14 mouse cellular contexts compared by ENCODE assay signal in the genomic region with DNA sequence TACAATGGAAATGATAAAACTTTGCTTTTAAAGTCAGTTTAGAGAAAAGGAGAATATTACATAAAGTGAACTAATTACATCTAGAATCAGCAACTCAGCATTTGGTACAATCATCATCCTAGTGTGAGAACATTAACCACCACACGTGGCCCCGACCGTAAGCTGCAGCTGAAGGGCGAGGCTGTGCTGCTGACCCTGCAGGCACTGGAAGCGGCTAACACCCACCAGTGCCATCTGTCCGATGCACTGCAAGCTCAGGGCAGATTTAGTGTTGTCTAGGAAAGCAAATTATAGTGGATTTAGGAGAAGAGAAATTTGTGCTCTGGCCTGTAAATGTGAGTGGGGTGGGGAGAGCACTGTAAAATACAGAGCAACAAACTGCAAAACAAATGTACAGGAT. TPM values are rescaled to one million over a fixed set of nuclear protein-coding genes. Genes with fewer than 3 reads are reported as not detected.
A peak's percentile ranks its signal among the peaks of the same experiment; 100 is the strongest.
DNase-seq lines count a peak whose midpoint lies in the region; TF ChIP-seq lines count a peak whose summit lies in the region.
"Had no signal": no experiment of that assay in that cellular context is flagged by ENCODE, and none has a peak within 500 bp of the region (broad histone marks: within the 10 kb centered on the region; RNA-seq: fewer than 3 reads in every experiment).

No protein-coding gene starts in this region.

- TF ChIP-seq CTCF in gastrocnemius, adult 2 months (IDR thresholded peaks at IDR 0.05), result no peak
- no peak for TF ChIP-seq CTCF in layer of hippocampus, adult 2 months (conservative IDR thresholded peaks at IDR 0.05)

- H3K4me3 ChIP-seq in gastrocnemius, adult 2 months, result no peak overlapping the region
- H3K4me3 ChIP-seq in layer of hippocampus, adult 2 months, result no peak overlapping the region
- H3K4me3 ChIP-seq: embryonic facial prominence, embryonic 15.5 days; forebrain, embryonic 12.5 days; heart, embryonic 10.5 days; limb, embryonic 12.5 days; neural tube, embryonic 12.5 days had no signal

- no peak for DNase-seq in gastrocnemius, adult 2 months
- DNase-seq in gastrocnemius, postnatal 10 days, result no peak
- no peak for DNase-seq in layer of hippocampus, adult 2 months (ENCODE audit: low spot score in 2 of 2)
- DNase-seq in layer of hippocampus, postnatal 14 days (ENCODE audit: low spot score in 2 of 2), result no peak
- peak; percentile 76 for DNase-seq in brain, adult 2 months (ENCODE audit: low read depth, low spot score)
- DNase-seq in cerebellum, postnatal 14 days, result peak; percentile 58 to 65
- DNase-seq in thymus, postnatal 10 days (ENCODE audit: low spot score in 2 of 2), result no peak
- no peak for DNase-seq in adrenal gland, adult 2 months
- DNase-seq: midbrain, embryonic 14.5 days had no signal

- peak overlapping the region; percentile 57; the same call in 1 of the 2 replicates for H3K27ac ChIP-seq in gastrocnemius, adult 2 months
- peak overlapping the region; percentile 78 for H3K27ac ChIP-seq in layer of hippocampus, adult 2 months
- H3K27ac ChIP-seq: heart, embryonic 10.5 days; limb, embryonic 12.5 days; neural tube, embryonic 12.5 days had no signal

- intact Hi-C loops in gastrocnemius, adult 2 months (cut with DNase I), result no loop called here

RNA-seq across cellular contexts. Expression of gene Cep95, which starts 31.2 kb away (rescaled TPM):
- 1 to 10 TPM; 3.7 to 5.6 TPM for total RNA-seq in gastrocnemius, adult 2 months (2021)
- 1 to 10 TPM; 5.5 to 8.7 TPM for total RNA-seq in gastrocnemius, postnatal 10 days (2021)
- total RNA-seq in layer of hippocampus, adult 2 months (2021), result 10 to 100 TPM; 13.6 to 18.8 TPM
- 10 to 100 TPM; 12.9 to 15.1 TPM for total RNA-seq in layer of hippocampus, postnatal 14 days (2021)
- total RNA-seq in adrenal gland, adult 2 months (2021), result 10 to 100 TPM in 1 of 2 experiments, 1 to 10 TPM in 1; 7.1 to 12.5 TPM
- polyA plus RNA-seq in adrenal gland, adult 2 months (2012; rRNA removed), result 0.73 and 0.92 TPM in 2 replicates

RNA-seq across cellular contexts. Expression of gene Ddx5, which starts 31.3 kb away (rescaled TPM):
- 100 to 1,000 TPM; 261 to 265 TPM for total RNA-seq in gastrocnemius, adult 2 months (2021)
- total RNA-seq in gastrocnemius, postnatal 10 days (2021), result 100 to 1,000 TPM; 281 to 345 TPM
- 100 to 1,000 TPM; 779 to 834 TPM for total RNA-seq in layer of hippocampus, adult 2 months (2021)
- 100 to 1,000 TPM; 684 to 691 TPM for total RNA-seq in layer of hippocampus, postnatal 14 days (2021)
- 1,000 to 10,000 TPM in 1 of 2 experiments, 100 to 1,000 TPM in 1; 763 to 1,110 TPM for total RNA-seq in adrenal gland, adult 2 months (2021)
- 2,814 and 2,984 TPM in 2 replicates for polyA plus RNA-seq in adrenal gland, adult 2 months (2012; rRNA removed)

RNA-seq across cellular contexts. Expression of gene Polg2, which starts 40.9 kb away (rescaled TPM):
- total RNA-seq in gastrocnemius, adult 2 months (2021), result 1 to 10 TPM; 2.4 to 3.3 TPM
- total RNA-seq in gastrocnemius, postnatal 10 days (2021), result 1 to 10 TPM; 4.9 to 5.2 TPM
- 1 to 10 TPM; 3.1 to 5.0 TPM for total RNA-seq in layer of hippocampus, adult 2 months (2021)
- 1 to 10 TPM; 3.3 to 5.3 TPM for total RNA-seq in layer of hippocampus, postnatal 14 days (2021)
- total RNA-seq in adrenal gland, adult 2 months (2021), result 1 to 10 TPM; 3.3 to 6.2 TPM
- polyA plus RNA-seq in adrenal gland, adult 2 months (2012; rRNA removed), result 6.0 and 8.1 TPM in 2 replicates

Comparison
In these comparisons a context has a peak if more than half of its experiments do, and no peak if none do; other contexts are left out.
1. DNase-seq: peak in brain, adult 2 months (single experiment) and cerebellum, postnatal 14 days (2 of 2); none in gastrocnemius, adult 2 months (single experiment), gastrocnemius, postnatal 10 days (single experiment), layer of hippocampus, adult 2 months (0 of 2), layer of hippocampus, postnatal 14 days (0 of 2), thymus, postnatal 10 days (0 of 2) and adrenal gland, adult 2 months (single experiment).